Mouse (Mus musculus): ENCODE measurements around the gene Olfr596. TPM values are rescaled to one million over a fixed set of nuclear protein-coding genes. Genes with fewer than 3 reads are reported as not detected.
"Not testable (repeated sequence)": the region's sequence is repeated elsewhere in the genome, so short reads cannot be mapped to it uniquely, and the experiment has no call there.

Gene Olfr596
- polyA plus RNA-seq (2016; fragmentation: Nextera tagmentation; extraction: Ambion mirVana), result not detected in 2 replicates

DNA sequence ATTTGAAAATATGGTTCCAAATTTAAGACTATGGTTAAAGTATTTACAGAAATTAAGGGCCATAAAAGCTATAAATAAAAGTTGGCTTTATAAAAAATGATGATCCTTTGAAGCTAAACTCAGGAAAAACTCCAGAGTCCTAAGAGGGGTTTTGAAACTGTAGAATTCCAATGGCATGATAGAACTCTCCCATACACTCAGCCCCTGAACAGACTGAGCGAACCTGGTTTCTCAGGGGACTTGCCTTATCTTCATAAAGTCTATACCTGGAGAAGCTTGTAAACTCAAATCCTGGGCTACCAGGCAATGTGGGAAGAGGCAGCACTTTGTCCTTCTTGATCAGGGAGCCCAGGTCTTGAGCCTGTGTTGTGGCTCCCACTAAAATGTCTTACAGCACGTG lies at the start of gene Olfr596:
Olfr596 (plus strand) TSS at position 301 of the 400 bp plus-strand sequence.
- WGBS, result 73% methylated on average over 2 of the region's 2 CpGs
- H3K9me3 ChIP-seq, result not testable (repeated sequence)
- DNase-seq (ENCODE audit: low spot score), result peak; percentile 62

GRCm38 (mm10) chr7:103316015-103316414 lies 10.6 kb downstream of the Olfr596 start, which contains the start of gene Olfr597:
Olfr597 (plus strand) TSS chr7:103316315.
- DNase-seq (ENCODE audit: low spot score); H3K27ac ChIP-seq; H3K27me3 ChIP-seq (ENCODE audit: insufficient read depth, poor library complexity, severe bottlenecking); H3K4me3 ChIP-seq; H3K9me3 ChIP-seq; H3K4me1 ChIP-seq; H3K36me3 ChIP-seq: not testable (repeated sequence)
- WGBS, result 82% methylated on average over 2 of the region's 2 CpGs

More for the DNA sequence above, at the start of gene Olfr596:
- H3K4me1 ChIP-seq; H3K36me3 ChIP-seq; H3K27ac ChIP-seq; H3K4me3 ChIP-seq; H3K27me3 ChIP-seq (ENCODE audit: insufficient read depth, poor library complexity, severe bottlenecking): not testable (repeated sequence)

GRCm38 (mm10) chr7:103323268-103323667 lies 17.8 kb downstream of the Olfr596 start, which contains the start of gene Olfr598:
Olfr598 (plus strand) TSS chr7:103323568.
- no peaks in the 10 kb centered on the region for H3K4me1 ChIP-seq
- H3K36me3 ChIP-seq, result no peaks in the 10 kb centered on the region
- no peaks in the 10 kb centered on the region for H3K27me3 ChIP-seq (ENCODE audit: insufficient read depth, poor library complexity, severe bottlenecking)
- H3K9me3 ChIP-seq, result no peaks in the 10 kb centered on the region
- DNase-seq (ENCODE audit: low spot score), result no peak
- H3K27ac ChIP-seq, result no peak within 1 kb of the TSS
- H3K4me3 ChIP-seq, result no peak within 1 kb of the TSS

- H3K36me3 ChIP-seq, result no peaks in the 10 kb centered on the region
- no peak within 1 kb of the TSS for H3K4me3 ChIP-seq
- H3K27ac ChIP-seq, result no peak within 1 kb of the TSS
- no peaks in the 10 kb centered on the region for H3K27me3 ChIP-seq (ENCODE audit: insufficient read depth, poor library complexity, severe bottlenecking)
- H3K4me1 ChIP-seq, result no peaks in the 10 kb centered on the region
- H3K9me3 ChIP-seq, result no peaks in the 10 kb centered on the region
- WGBS, result 79% methylated on average over 1 of the region's 1 CpGs
- DNase-seq (ENCODE audit: low spot score), result no peak
These were observed 30.2 kb downstream of the Olfr596 start, which contains the start of gene Olfr599 for GRCm38 (mm10) chr7:103335617-103336016. Olfr599 (plus strand) TSS chr7:103335917.

DNA sequence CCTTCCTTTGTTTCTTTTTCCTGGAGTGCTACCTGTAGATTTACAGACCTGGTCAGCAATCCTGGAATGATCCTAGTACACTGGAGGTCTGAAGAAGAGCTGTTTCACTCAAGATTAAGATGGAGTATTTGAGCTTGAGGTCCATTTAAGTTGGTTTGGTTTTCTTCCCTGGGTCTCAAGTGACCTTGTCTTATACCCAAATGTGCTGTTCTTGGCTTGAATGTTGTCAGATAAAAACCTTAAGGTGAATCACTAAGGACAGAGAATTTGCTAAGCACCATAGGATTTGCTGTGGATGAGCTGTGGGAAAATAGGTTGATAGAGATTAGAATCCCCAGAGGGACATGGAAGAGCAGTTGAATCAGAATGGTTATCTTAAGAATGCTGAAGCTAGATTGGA lies 44.1 kb downstream of the Olfr596 start, which contains the start of gene Olfr600:
Olfr600 (minus strand) TSS at position 101 of the 400 bp plus-strand sequence.
- no peaks in the 10 kb centered on the region for H3K27me3 ChIP-seq (ENCODE audit: insufficient read depth, poor library complexity, severe bottlenecking)
- no peaks in the 10 kb centered on the region for H3K4me1 ChIP-seq
- DNase-seq (ENCODE audit: low spot score), result no peak
- H3K36me3 ChIP-seq, result no peaks in the 10 kb centered on the region
- H3K27ac ChIP-seq, result no peak within 1 kb of the TSS
- H3K9me3 ChIP-seq, result no peaks in the 10 kb centered on the region
- H3K4me3 ChIP-seq, result no peak within 1 kb of the TSS

Small RNA genes within 50 kb of the gene (microRNA-seq; reads per million reads assigned to microRNA genes)
- gene Gm23550, result not detected
- not detected for gene Gm25171

Other genes starting within 250 kb of the Olfr596 start
- not detected in 2 replicates for gene Olfr584, start 223.8 kb upstream of the Olfr596 start, polyA plus RNA-seq (2016; fragmentation: Nextera tagmentation; extraction: Ambion mirVana)
- gene Olfr585, start 207.9 kb upstream of the Olfr596 start, polyA plus RNA-seq (2016; fragmentation: Nextera tagmentation; extraction: Ambion mirVana), result not detected in 2 replicates
- gene Olfr586, start 180.0 kb upstream of the Olfr596 start, polyA plus RNA-seq (2016; fragmentation: Nextera tagmentation; extraction: Ambion mirVana), result not detected in 2 replicates
- not detected in 2 replicates for gene Olfr588-ps1, start 164.8 kb upstream of the Olfr596 start, polyA plus RNA-seq (2016; fragmentation: Nextera tagmentation; extraction: Ambion mirVana)
- gene Olfr589, start 149.3 kb upstream of the Olfr596 start, polyA plus RNA-seq (2016; fragmentation: Nextera tagmentation; extraction: Ambion mirVana), result not detected in 2 replicates
- not detected in 2 replicates for gene Olfr591, start 127.3 kb upstream of the Olfr596 start, polyA plus RNA-seq (2016; fragmentation: Nextera tagmentation; extraction: Ambion mirVana)
- not detected in 2 replicates for gene Olfr592, start 120.8 kb upstream of the Olfr596 start, polyA plus RNA-seq (2016; fragmentation: Nextera tagmentation; extraction: Ambion mirVana)
- gene Olfr593, start 93.8 kb upstream of the Olfr596 start, polyA plus RNA-seq (2016; fragmentation: Nextera tagmentation; extraction: Ambion mirVana), result not detected in 2 replicates
- not detected in 2 replicates for gene Olfr594, start 88.7 kb upstream of the Olfr596 start, polyA plus RNA-seq (2016; fragmentation: Nextera tagmentation; extraction: Ambion mirVana)
- not detected in 2 replicates for gene Usp17ld, start 53.1 kb upstream of the Olfr596 start, polyA plus RNA-seq (2016; fragmentation: Nextera tagmentation; extraction: Ambion mirVana)
- not detected in 2 replicates for gene Olfr597, start 10.7 kb downstream of the Olfr596 start, polyA plus RNA-seq (2016; fragmentation: Nextera tagmentation; extraction: Ambion mirVana)
- gene Olfr598, start 17.9 kb downstream of the Olfr596 start, polyA plus RNA-seq (2016; fragmentation: Nextera tagmentation; extraction: Ambion mirVana), result not detected in 2 replicates
- not detected in 2 replicates for gene Olfr599, start 30.3 kb downstream of the Olfr596 start, polyA plus RNA-seq (2016; fragmentation: Nextera tagmentation; extraction: Ambion mirVana)
- not detected in 2 replicates for gene Olfr600, start 44.0 kb downstream of the Olfr596 start, polyA plus RNA-seq (2016; fragmentation: Nextera tagmentation; extraction: Ambion mirVana)
- not detected in 2 replicates for gene Olfr601, start 57.0 kb downstream of the Olfr596 start, polyA plus RNA-seq (2016; fragmentation: Nextera tagmentation; extraction: Ambion mirVana)
- gene Olfr603, start 80.5 kb downstream of the Olfr596 start, polyA plus RNA-seq (2016; fragmentation: Nextera tagmentation; extraction: Ambion mirVana), result not detected in 2 replicates
- not detected in 2 replicates for gene Usp17lc, start 109.4 kb downstream of the Olfr596 start, polyA plus RNA-seq (2016; fragmentation: Nextera tagmentation; extraction: Ambion mirVana)
- gene Olfr605, start 139.8 kb downstream of the Olfr596 start, polyA plus RNA-seq (2016; fragmentation: Nextera tagmentation; extraction: Ambion mirVana), result not detected in 2 replicates
- gene Olfr606, start 143.4 kb downstream of the Olfr596 start, polyA plus RNA-seq (2016; fragmentation: Nextera tagmentation; extraction: Ambion mirVana), result not detected in 2 replicates
- not detected in 2 replicates for gene Olfr607, start 158.5 kb downstream of the Olfr596 start, polyA plus RNA-seq (2016; fragmentation: Nextera tagmentation; extraction: Ambion mirVana)
- 0.14 TPM in 1 of 2 replicates, not detected in the other for gene Olfr608, start 164.2 kb downstream of the Olfr596 start, polyA plus RNA-seq (2016; fragmentation: Nextera tagmentation; extraction: Ambion mirVana)
- gene Olfr609, start 192.4 kb downstream of the Olfr596 start, polyA plus RNA-seq (2016; fragmentation: Nextera tagmentation; extraction: Ambion mirVana), result not detected in 2 replicates
- gene Olfr610, start 206.5 kb downstream of the Olfr596 start, polyA plus RNA-seq (2016; fragmentation: Nextera tagmentation; extraction: Ambion mirVana), result not detected in 2 replicates
- not detected in 2 replicates for gene Olfr611, start 215.2 kb downstream of the Olfr596 start, polyA plus RNA-seq (2016; fragmentation: Nextera tagmentation; extraction: Ambion mirVana)
- not detected in 2 replicates for gene Olfr612, start 237.1 kb downstream of the Olfr596 start, polyA plus RNA-seq (2016; fragmentation: Nextera tagmentation; extraction: Ambion mirVana)
- not detected in 2 replicates for gene Olfr613, start 242.4 kb downstream of the Olfr596 start, polyA plus RNA-seq (2016; fragmentation: Nextera tagmentation; extraction: Ambion mirVana)